Mouse (Mus musculus): ENCODE measurements around the gene Tmem220.

Gene Tmem220

DNA sequence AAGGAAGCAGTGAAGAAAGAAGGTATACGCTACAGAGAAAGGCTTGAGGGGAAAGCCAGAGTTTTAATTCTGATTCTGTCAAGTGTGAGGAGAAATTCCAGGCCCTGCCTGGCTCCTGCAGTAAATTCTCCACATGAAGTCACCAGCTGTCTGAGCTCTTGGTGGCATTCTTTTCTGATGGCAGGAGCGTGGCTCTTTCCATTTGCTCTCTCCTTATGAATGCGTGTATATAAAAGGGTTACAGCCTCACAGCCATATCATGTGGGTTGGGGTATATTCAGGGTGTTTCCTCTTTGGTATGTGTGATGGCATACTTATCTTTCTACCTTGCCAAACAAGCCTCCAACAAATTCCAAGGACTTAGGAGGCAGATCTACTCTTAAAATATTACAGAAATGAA, 37.8 kb downstream of the Tmem220 start:
- no peak for DNase-seq (ENCODE audit: low spot score)

DNA sequence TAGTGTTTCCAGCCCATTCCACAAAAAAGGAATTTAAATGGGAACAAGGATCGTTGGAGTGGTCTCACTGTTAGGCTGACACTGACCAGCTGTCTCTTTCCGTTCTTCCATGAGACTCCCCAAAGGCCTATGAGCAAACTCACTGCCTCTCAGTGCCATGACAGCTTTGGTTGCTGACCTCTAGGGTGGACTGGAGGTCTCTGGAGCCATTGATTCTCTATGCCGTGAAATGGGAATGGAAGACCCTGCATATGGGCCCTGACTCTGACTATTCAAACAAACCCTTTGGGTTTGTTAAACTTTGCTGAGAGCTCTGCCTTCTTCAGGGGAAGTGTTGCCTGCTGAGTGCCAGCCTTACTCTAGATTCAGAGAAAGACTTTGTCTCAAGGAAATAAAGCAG, 42.8 kb downstream of the Tmem220 start:
- DNase-seq (ENCODE audit: low spot score), result no peak

DNA sequence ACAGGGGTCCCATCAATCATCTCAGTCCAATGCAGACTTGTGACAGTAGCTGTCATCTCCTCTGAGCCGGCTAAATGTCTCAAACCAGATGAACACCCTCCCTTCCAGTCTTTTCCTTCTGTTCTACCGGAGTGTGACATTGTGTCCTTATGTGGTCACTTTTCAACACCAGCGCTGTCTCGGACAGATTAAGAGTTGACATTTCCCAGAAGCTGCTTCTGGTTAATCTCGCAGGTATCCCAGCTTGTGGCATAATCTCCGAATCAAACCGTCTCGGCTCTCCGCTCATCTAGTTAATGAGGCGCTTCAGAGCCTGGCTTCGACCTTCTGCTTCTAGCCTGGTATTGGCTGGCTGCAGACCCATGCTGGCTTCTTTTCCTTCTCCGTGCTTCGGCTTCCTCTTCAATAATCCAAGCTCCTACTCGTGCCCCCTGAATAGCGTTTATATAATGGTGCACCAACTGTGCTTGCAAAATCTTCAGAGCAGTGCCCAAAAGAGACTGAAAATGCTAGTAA, 47.7 kb downstream of the Tmem220 start:
- no peak for DNase-seq (ENCODE audit: low spot score)

DNA sequence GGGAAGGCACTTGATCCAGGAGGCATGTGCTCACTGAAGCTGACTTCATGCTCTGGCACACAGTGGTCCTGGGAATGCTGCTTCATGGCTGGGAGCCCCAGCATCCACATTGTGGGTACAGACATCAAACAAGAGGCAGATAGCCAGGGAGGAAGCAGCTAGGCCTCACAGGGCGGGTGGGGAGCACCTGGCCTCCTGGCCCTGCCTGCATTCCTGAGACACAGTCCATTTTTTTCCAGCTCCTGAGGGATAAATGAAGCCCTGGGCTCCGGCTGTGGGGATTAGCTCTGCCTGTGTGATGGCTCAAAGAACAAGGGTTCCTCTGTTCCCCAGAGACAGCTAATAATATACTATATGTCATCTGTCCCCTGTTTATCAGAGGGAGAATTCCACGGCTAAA, 50.1 kb downstream of the Tmem220 start:
- DNase-seq (ENCODE audit: low spot score), result no peak

DNA sequence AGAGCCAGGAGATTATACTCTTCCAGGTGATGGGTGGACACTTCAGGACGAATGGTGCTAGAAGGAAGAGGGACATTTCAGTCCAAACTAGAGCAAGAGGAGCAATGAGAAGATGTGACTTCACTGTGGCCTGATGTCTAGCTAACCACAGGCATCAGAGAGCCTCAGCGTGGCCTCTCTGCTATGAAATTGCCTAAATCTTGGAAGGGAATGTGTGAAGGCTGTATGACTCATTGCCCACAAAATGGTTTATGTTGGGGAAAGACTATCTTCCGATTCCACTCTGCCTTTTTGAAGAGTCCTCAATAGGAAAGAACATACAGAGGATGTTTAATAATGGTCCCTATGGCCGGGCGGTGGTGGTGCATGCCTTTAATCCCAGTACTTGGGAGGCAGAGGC, 51.8 kb downstream of the Tmem220 start:
- no peak for DNase-seq (ENCODE audit: low spot score)

DNA sequence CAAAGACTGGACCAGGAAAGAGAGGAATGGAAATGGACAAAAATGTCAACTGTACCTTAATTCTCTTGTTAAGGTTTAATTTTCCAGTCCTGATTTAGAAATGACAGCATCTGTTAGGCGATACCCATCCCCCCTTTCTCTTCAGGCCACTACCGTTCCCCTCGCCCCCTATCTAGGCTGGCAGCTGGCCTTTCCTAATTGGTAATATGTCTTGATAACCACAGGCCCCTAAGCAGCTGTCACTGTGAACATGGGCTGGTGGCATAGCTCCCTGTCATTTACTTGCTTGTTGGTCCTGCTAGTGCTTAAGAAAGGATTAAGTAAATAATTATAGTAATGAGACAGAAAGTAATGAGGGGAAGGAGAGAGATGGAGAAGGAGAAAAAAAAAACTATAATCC, 52.5 kb downstream of the Tmem220 start:
- no peak for DNase-seq (ENCODE audit: low spot score)

DNA sequence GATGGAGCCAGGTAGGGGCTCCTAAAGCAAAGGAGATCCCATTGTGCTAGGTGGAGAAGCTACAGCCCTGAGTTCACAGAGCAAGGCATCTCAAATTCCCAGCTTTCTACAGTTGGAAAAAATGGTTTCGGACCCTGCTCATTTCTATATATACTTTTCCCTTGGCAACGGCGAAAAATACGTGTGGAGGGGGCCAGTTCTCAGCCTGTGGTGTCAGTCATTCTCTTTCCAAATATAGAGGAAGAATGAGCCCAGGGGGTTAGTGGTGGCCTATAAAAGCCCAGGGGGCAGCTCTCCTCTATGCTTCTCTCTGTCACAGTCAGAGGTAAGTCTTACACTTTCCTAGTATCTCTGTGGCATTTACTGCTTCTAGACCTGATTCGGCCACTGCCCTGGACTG, 53.0 kb downstream of the Tmem220 start, which contains the start of gene Myh3:
TSS of gene Myh3 (plus strand) at position 301 of the 400 bp plus-strand sequence.
- DNase-seq (ENCODE audit: low spot score), result no peak

DNA sequence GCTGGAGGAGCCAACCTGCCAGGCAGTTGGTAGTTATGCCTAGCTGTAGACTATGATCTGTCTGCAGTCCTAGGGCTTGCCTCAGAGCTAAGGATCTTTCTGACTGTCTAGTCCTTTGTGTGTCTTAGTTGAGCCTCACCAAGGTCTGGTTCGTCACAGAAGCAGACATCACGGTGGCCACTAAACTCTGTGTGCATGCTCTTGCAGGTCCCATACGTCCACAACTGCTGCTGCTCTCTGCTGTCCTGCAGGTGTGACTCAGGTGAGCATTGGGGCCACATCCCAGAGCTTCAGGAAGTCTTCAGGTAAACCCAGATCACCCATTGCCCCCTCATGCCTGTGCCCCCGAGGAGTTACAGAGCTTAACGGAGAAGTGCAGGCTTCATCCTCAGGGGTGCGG, 53.9 kb downstream of the Tmem220 start:
- DNase-seq (ENCODE audit: low spot score), result no peak

DNA sequence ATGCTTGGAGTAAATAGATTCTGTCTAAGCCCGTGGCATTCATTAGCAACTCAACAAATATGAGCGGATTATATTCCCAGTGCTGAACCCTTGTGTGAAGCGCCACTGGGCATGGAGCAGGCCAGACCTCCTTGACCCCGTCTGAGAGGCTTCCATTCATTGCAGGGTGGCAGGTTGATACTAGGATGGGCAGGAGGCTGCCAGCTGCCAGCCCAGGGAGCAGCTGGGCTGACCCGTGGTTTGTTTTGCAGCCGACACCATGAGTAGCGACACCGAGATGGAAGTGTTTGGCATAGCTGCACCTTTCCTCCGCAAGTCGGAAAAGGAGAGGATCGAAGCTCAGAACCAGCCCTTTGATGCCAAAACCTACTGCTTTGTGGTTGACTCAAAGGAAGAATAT, 54.8 kb downstream of the Tmem220 start:
- DNase-seq (ENCODE audit: low spot score), result no peak

DNA sequence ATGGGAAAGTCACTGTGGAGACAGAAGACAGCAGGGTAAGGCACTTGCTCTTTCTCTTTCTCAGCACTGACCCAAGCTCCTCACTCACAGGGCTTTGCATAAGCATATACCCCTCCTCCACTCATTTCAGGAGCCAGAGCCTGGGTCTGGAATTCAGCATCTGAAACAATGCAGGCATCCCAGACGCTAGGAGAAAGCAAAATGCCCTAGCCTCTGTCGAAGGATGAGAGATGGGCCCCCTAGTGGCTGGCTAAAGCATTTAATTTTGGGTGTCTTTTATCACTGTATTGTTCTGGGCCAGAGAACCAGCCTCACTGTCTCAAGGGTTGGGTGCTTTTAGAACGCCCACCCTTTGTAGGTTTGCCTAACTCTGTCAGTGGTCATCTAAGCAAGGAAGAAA, 55.2 kb downstream of the Tmem220 start:
- DNase-seq (ENCODE audit: low spot score), result no peak

DNA sequence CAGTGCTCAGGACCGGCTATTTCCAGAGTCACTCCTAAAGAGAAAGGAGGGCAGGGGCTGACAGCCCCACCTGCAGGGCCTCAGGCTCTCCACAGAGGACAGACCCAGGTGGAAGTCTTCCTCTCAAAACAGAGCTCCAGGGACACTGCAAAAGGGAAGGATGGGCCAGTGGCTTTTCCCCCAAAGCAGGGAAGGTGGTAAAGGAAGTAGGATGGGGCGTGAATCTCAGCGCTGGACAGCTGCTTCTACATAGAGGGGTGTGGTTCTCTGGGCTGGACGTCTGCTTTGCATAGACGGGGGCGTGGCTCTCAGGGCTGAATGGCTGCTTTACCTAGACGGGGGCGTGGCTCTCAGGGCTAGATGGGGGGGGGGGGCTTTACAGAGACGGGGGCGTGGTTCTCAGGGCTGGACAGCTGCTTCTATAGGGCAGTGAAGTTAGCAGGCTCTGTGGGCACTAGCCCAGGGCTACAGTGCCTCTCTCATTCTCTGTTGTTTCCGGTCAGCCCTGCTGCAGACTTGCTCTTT, 56.2 kb downstream of the Tmem220 start:
- DNase-seq (ENCODE audit: low spot score), result no peak

DNA sequence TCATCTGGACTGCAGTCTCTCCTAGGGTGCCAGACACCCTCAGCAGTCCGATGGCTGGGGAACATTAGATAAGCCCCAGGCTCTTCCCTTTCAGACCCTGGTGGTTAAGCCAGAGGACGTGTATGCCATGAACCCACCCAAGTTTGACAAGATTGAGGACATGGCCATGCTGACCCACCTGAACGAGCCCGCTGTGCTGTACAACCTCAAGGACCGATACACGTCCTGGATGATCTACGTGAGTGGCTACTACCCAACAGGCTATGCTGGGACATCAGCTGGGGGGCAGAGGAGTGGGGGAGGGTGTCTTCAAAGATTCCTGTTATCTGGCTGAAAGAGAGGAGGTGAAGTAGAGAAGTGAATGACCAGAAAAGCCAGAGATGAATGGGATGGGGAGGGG, 57.2 kb downstream of the Tmem220 start:
- DNase-seq (ENCODE audit: low spot score), result no peak

DNA sequence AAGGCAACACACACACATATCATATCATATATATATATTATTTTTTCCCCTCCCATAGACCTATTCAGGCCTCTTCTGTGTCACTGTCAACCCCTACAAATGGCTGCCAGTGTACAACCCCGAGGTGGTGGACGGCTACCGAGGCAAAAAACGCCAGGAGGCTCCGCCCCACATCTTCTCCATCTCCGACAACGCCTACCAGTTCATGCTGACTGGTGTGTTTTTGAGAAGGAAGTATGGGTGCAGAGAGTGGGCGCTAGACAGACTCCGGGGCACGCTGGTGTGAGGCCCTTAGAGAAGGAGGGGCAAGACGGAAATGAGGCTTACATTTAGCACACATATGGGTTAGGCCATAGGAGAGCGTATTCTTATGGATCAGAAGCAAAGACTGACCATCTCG, 57.8 kb downstream of the Tmem220 start:
- DNase-seq (ENCODE audit: low spot score), result no peak

DNA sequence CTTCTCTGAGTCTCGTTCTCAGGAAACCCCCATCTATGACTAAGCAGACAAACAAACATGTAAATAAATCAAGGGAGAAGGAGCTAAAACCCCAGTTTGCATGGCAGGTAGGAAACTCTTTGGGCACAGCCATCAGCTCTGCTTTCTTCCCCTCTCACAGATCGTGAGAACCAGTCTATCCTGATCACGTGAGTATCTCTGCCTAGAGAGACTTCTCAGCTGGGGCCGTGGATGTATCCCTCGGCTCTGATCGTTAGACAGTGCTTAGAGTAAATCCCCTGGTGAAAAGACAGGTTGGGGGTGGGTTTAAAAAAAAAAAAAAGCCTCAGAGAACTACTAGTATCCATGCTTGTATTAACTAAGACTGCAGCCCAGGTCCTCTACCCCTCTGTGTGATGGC, 58.3 kb downstream of the Tmem220 start:
- no peak for DNase-seq (ENCODE audit: low spot score)

DNA sequence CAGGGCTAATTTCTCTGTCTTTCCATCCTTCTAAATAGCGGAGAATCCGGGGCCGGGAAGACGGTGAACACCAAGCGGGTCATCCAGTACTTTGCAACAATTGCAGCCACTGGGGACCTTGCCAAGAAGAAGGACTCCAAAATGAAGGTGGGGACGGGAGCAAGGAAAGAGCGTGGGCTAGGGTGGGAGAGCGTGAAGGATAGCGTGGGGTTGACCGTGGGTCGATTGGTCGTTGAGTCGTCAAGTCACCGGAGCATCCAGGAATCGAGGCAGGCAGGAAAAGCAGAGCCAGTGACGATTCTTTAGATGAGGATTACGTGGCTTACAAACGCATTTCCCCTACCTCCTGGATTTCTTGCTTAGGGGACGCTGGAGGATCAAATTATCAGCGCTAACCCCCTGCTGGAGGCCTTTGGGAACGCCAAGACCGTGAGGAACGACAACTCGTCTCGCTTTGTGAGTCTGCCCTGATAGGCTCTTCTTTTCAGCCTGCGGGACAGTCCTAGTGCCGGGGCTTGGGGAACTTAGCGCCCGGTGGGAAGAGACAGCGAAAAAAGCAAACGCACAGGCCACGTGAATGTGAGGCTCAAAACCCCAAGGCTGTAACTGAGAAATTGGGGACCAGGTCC, 58.9 kb downstream of the Tmem220 start:
- DNase-seq (ENCODE audit: low spot score), result no peak
